Mouse (Mus musculus): ENCODE results near the gene Nipbl.

The Nipbl gene

DNA sequence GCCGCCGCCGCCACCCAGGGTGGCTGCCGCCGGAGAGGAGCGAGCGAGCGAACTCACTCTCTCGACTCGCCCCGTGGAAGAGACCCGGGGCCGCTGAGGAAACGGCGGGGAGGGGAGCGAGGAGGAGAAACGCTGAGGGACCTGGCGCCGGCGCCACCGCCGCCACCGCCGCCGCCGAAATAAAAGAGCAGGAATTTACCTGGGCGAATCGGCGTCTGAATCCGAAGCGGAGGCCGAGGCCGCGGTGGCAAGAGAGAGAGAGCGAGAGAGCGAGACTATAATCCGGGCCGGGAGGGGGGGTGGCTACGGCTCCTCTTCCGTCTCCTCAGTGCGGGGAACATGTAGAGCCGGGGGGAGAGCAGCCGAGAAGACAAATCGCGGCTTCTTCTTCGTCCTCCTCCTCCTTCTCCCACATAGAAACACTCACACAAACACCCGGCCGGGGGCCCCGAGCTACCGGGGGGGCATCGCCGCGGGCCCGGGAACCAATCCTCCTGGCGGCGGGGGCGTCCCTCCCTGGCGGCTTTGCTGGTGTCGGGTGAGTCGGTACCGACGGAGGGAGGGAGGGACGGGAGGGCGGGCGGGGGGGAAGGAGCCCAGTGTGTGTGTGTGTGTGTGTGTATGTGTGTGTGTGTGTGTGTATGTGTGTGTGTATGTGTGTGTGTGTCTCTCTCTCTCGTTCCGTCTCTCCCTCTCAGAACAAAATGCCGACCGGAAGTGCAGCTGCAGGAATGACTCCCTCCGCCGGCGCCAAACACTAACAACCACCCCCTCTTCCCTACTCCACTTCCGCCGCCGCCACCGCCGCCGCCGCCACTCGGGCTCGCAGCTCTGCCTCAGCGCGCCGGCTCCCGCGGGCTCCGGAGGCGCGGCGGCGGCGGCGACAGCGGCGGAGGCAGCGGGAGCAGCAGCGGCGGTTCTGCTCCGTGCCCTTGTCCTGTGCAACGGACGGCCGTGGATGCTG is at the start of gene Nipbl:
Gene Nipbl (minus strand): TSS at position 538 of the 964 bp plus-strand sequence.
- CTCF ChIA-PET = interaction anchor here (0.7 kb wide), 3 partner anchors 63 to 1635 kb away, joined by 5 to 7 read pairs (median 6); no protein-coding TSS in a partner anchor

GRCm38 (mm10) chr15:8485261-8485660 is 41.0 kb upstream of the Nipbl start:
- CTCF ChIA-PET = no interaction called here

DNA sequence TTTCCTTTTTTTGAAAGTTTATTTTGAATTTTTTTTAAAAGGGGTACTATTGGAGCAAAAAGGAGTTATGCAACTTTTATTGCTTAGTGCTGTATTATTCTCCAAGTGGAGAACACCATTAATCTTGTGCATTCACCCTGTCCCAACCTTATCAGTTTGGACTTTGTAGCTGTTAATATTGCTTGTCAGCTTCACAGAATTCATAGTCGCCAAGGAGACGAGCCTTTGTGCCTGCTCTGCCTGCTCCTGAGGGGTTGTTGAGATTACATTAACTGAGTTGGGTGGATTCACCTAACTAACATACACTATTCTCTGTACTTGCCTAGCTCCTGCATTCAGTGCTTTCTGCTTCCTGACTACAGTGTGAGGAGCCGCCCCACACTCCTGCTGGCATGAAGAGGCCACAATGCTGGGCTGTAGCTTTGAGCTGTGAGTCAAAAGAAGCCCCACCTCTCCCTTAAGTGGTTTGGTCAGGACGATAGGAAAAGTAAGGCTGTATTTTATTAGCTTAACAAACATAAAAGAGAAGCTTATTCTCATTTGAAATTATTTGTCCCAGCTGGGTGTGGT is 24.8 kb upstream of the Nipbl start:
- CTCF ChIA-PET = no interaction called here

GRCm38 (mm10) chr15:8463521-8463920 is 19.3 kb upstream of the Nipbl start:
- CTCF ChIA-PET = no interaction called here

DNA sequence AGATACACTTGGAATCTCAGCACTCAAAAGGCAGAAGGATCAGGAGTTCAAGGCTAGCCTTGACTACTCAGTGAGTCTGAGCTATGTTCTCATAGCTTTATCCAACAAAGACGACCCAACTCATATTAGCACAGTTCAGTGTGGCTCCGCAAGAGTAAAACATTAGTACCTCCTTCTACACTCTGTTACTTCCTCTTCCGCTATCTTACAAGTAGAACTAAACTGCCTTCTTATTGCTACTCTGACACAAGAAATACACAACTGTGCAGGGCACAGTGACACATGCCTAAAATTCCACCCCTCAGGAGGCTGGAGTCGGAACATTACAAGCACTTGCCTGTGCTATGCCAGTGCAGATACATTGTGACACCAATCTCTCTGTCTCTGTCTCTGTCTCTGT is 18.5 kb upstream of the Nipbl start:
- CTCF ChIA-PET = no interaction called here

- CTCF ChIA-PET = no interaction called here
These were observed 16.6 kb upstream of the Nipbl start for GRCm38 (mm10) chr15:8460871-8461270.

- CTCF ChIA-PET = no interaction called here
These were observed 15.7 kb upstream of the Nipbl start for GRCm38 (mm10) chr15:8459979-8460378.

- CTCF ChIA-PET = interaction anchor here (0.7 kb wide), 1 partner anchor 53 kb away, joined by 7 read pairs; no protein-coding TSS in a partner anchor
These were observed 12.0 kb upstream of the Nipbl start for GRCm38 (mm10) chr15:8456223-8456622.

GRCm38 (mm10) chr15:8455486-8455885 is 11.2 kb upstream of the Nipbl start:
- CTCF ChIA-PET = no interaction called here

DNA sequence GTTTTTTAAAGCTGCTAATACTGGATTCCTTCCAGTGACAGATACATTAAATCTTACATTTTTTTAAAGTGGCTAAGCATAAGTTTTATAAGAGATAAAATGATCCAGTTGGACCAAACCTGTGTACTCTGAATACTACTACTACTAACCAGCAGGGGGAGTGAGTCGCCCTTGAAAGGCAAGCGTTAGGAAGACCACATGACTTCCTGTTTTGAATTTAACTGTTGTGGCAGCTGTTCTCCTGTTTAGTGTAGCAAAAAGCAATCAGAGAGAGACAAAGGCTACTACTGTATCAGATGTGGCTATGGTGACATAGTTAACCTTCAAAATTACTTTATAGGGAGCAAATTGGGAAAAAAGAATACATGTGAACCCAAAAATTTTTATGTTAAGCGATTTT is 6.8 kb upstream of the Nipbl start:
- CTCF ChIA-PET = interaction anchor here (0.8 to 1.1 kb wide), 2 partner anchors 16 to 139 kb away, joined by 3 to 6 read pairs; no protein-coding TSS in a partner anchor

DNA sequence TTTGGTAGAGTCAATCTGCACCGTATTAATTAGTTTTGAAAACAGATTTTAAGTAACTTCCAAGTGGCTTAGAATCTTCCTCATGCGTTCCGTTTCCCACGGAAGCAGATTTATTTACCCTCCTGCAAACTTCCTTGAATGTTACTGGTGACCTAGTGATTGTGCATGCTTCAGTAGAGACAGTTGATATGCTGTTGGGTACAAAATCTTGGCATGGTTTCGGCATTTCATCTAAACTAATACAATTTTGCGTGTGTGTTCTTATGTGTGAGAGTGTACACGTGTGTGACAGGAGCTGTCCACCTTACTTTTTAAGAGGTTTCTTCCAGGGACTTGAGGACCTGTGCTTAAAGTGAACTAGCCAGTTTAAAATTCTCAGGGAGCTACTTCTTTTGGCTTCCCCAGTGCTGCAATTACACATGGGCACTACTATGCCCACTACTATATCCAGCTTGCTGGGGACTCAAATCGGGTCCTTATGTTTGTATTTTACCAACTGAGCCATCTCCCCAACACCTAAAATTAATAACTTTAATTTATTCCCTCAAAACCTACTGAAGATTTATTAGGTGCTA is 3.0 kb upstream of the Nipbl start:
- CTCF ChIA-PET = no interaction called here

DNA sequence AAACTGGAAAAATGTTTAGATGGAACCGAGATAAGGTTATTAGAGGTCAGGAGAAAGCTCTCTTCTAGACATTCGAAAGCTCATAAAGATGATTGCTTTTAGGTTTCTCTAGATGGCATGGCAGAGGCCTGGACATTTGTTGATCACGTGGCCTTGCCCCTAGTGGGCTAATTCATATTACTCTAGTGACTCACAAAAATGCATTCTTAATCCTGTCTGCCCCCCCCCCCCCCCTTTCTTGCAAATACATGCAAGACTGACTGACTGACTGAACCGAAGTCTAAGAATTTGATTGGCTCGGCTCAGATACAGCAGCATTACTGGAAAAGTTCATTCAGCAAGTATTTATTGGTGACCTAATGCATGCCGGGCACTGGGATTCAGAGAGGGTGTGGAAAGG is 2.2 kb upstream of the Nipbl start:
- CTCF ChIA-PET = interaction anchor here (0.5 to 0.7 kb wide), 2 partner anchors 142 to 709 kb away, joined by 3 to 16 read pairs; partner anchors contain the start of gene Skp2

DNA sequence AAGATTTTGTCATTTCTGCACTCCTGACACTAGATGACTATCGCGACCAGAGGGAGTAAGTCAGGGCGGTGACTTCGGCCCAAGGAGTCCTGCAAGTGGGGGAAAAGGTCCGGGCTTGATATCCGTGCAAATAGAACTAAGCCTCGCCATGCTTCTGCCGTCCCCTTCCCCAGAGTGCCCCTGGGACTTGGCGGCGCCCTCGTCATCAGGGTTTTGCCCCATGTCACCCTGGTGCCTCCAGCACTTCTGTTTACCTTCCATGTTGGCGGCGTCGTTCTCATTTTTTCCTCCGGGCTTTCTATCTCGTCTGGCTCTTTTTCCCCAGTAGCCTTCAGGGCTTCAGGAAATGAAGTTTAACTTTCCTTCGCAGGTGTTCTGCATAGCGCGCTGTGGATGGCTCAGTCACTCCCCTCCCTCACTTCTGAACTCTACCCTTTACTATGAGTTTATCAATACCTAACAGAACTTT is 1.7 kb upstream of the Nipbl start:
- CTCF ChIA-PET = interaction anchor here (0.5 to 0.7 kb wide), 2 partner anchors 142 to 709 kb away, joined by 3 to 16 read pairs; partner anchors contain the start of gene Skp2

DNA sequence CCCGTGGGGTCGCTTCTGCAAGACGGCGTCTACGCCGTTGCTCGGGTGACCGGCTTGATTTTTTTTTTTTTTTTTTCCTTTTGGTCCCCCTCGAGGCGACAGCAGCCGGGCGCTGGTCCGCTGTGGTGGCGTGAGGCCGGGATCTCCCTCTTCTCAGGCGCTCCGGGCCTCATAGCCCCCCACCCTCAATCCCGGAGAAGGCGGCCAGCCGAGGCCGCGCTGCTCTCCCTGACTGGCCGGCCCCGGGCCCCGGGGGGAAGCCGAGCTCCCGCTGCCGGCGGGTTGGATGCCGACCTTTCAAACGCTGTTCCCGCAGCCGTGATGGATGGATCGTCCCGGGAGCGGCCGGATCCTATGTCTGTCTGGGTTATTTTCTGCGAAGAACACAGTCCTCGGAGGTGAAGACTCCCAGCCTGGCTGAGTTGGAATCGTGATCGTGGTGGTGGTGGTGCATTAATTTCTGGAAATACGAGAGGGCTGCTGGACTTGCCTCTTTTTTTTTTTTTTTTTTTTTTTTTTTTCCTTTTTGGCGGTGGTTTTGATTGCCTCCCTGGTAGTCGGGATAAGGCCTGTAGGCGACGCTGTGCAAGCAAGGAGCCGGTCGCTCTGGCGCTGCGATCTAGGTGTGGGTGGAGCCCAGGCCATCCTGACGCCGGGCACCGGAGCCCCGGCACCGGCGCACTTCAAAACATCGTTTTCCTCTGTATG is 781 bp upstream of the Nipbl start:
- CTCF ChIA-PET = interaction anchor here (0.7 kb wide), 3 partner anchors 64 to 1634 kb away, joined by 5 to 7 read pairs (median 6); no protein-coding TSS in a partner anchor

GRCm38 (mm10) chr15:8443168-8443925 is 916 bp downstream of the Nipbl start:
- CTCF ChIA-PET = no interaction called here

DNA sequence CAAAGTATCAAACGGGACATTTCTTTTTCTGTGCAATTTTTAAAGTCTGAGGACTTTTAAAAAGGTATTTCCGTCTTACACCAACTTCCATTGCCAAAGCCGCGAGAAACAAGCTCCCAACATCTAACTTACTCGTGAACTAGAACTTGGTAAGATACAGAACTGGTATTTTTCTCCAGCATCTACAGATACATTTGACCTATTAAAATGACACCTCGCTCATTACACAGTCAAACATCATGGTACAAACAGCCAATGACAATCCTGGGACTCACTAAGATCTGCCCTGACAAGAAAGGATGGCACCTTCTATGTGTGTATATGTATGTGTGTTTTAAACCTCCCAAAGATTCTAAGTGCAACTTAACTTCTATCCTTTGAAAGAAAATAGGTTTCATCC is 1.5 kb downstream of the Nipbl start:
- CTCF ChIA-PET = no interaction called here

GRCm38 (mm10) chr15:8442156-8442555 is 2.1 kb downstream of the Nipbl start:
- CTCF ChIA-PET = no interaction called here

DNA sequence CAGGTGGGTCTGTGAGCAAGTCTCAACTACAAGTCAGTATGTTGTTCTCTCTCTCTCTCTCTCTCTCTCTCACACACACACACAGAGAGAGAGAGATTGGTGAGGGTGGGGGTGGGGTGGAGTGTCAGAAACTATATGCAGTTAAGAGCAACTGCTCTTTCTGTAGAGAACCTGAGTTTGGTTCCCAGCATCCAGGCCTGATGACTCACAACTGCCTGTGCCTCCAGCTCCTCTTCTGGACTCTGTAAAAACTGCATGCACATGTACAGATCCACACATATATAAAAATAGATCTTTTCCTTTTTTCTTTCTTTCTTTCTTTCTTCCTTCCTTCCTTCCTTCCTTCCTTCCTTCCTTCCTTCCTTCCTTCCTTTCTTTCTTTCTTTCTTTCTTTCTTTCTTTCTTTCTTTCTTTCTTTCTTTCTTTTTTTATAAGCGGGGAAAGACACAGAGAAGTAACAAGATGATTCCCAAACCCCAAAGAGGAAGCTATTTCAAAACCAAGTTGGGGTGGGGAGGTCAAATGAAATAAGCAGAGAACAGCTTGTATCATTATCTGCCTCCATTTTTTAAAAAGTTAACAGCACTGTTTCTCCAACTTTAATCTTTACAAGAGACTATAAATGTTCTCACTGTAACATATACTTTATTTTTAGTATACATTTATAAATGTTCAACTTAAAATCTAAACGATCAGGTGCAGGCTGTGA is 10.9 kb downstream of the Nipbl start:
- CTCF ChIA-PET = interaction anchor here (0.7 to 0.8 kb wide), 2 partner anchors 17 to 60 kb away, joined by 3 to 6 read pairs; no protein-coding TSS in a partner anchor

GRCm38 (mm10) chr15:8432534-8432933 is 11.7 kb downstream of the Nipbl start:
- CTCF ChIA-PET = interaction anchor here (0.8 kb wide), 1 partner anchor 61 kb away, joined by 6 read pairs; no protein-coding TSS in a partner anchor

DNA sequence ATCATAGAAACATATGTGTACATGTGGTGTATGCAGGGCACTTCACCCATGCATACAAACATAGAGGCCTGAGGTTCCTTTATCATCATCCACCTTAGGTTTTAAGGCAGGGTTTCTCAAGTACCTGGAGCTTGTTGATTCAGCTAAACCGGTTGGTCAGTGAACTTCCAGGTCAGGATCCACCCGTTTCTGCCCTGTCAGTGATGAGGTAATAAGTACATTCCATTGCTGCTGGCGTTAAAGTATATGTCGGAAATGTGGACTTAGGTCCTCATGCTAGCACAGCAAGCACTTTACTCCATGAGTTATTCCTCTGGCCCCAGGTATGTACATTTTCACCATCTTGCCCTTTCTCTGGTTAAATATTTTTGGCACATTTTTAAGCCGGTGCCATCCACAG is 14.8 kb downstream of the Nipbl start:
- CTCF ChIA-PET = no interaction called here
